Mouse (Mus musculus) granulocyte monocyte progenitor cell, adult 5-6 weeks (primary cell): Measurements from ENCODE around the gene Fam117a. TPM values are rescaled to one million over a fixed set of nuclear protein-coding genes. Genes with fewer than 3 reads are reported as not detected.
"Not testable (repeated sequence)": the region's sequence is repeated elsewhere in the genome, so short reads cannot be mapped to it uniquely, and the experiment has no call there.

ENCODE experiments used
- ATAC-seq: replicated peaks from 2 replicates; pipeline ENCODE4 v1.8.0; 2016; ENCODE audit warnings: mild to moderate bottlenecking, moderate TSS enrichment, inconsistent platforms; ENCODE audit not compliant: poor library complexity, severe bottlenecking
- total RNA-seq, 2 experiments: library from RNA; stranded (forward) in 1 of 2; stranded (reverse) in 1 of 2; fragments of 200-712, 200-1000 nt in 1 of 2; fragments of >200 nt in 1 of 2; fragmentation: Nextera tagmentation in 1 of 2; gene quantifications; 2 replicates each; pipeline ENCODE4 v1.2.3; 2014 to 2017

Gene Fam117a
- total RNA-seq, 2 experiments from 2014 or later: 90.2 to 127 TPM

DNA sequence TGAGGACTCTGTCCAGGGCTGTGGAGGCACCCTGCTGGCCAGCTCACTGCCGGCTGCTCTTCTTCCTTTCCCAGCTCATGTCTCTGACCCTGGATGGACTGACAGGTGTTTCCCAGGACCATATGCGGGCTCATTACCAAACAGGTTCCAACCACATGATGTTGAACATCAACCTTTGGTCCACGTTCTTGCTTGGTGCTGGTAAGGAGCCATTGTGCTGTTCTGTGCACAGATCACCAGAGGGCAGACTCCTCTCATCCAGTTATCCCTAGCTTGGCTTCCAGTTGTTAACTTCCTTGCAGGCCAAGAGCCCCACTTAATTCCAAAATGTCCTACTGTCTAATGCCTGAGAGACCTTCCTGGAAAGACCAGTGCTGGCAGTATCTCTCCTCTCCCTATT is 52.2 kb downstream of the Fam117a start:
- no peak for ATAC-seq

DNA sequence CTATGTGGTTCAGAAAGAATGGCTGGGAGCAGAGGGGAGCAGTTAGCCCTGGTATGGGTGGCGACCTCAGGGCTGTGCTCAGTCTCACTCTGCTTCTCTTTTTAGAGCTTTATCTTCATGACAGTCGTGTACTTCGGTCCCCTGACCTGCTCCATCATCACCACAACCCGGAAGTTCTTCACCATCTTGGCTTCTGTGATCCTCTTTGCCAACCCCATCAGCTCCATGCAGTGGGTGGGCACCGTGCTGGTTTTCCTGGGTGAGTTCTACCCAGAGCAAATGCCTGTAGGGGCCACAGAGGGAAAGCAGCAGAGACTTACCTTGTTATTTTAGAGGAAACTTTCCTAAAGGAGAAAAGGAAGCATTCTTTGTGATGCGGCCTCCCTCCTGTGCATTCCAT is 53.6 kb downstream of the Fam117a start:
- ATAC-seq: no peak

DNA sequence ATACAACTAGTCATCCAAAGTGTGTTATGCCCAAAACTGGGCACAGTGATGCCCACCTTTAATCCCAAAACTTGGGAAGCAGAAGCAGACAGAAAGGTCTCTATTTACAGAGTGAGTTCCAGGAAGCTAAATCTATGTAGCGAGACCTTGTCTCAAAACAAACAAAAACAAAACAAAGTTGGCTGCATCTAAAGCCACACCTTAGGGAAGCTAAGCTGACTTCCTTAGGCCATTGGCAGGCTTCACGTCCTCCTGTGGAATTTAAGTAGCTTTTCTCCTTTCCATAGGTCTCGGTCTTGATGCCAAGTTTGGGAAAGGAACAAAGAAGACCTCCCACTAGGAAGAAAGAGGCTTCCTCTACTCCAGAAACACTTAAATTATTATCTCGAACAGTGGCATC is 54.4 kb downstream of the Fam117a start:
- no peak for ATAC-seq

DNA sequence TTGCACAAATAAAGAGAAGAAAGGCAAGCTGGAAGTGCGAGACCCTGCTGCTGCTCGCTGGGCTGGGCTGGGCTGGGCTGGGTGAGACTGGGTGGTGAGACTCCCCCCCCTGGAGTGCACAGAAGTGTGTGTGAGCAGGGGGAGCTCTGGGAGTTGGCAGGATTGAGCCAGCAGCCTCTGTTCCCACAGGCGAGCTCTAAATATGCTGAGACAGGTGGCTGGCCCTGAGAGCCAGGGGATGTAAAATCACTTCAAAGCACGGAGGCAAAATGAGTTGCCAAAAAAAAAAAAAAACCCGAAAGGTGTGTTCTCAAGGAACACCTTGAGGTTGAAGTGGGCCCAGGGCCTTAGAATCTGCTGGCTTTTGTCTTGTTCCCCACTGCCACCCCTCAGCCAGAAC is 54.9 kb downstream of the Fam117a start:
- ATAC-seq: no peak

DNA sequence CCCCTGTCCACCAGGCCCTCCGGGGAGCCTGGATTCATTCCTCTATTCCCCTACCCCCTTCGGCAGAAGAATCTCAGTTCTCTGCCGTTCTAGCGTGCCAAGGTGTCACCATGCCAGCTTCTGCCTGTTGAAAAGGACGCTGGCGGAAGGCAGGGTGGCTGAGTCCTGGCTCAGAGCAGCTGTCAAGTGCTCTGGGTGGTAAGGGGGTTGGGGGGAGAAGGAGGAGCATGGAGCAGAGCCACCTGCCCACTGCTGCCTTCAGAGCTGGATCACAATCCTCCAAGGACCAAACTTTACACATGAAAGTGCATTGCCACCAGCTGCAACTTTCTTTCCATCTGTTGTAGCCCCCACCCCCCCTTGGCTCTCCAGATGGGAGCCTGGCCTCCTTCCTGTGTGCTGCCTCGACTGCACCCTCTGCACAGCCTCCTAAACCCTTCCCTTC is 55.4 kb downstream of the Fam117a start:
- no peak for ATAC-seq

DNA sequence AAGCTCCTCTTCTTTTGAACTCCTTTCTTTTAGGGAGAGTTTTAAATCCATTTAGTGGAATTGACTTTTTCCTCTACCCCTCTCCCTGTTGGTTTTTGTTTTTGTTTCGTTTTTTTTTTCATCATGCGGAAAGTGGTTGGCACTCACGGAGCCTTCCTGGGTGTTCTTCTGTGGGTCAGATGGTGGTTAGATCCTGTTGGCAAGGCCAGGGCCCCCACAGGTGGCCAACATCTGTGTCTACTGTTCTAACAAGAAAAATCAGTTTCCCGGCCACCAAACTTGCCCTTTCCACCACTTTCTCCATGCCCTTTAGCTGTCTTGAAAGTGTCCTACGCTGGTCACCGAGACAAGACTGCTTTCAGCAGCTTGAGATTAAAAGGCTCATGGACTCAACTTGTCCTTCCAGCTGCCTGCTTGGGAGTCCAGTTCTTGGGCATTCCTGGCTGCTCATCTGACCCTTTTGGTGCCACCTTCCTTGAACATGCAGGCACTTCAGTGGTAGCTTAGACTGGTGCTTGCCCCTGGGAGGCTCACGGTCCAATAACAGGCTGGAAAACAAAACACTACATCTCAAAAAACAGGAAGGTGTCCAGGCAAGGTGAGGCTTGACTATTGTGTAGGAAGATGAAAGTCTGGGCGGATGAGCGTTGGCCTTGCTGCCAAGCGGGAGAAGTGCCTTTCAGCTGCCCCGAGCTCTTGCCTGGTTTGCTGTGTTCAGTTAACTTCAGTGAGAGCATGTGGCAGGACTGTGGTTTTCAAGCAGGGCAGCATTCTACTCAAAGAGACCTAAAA is 56.1 kb downstream of the Fam117a start:
- ATAC-seq: no peak

DNA sequence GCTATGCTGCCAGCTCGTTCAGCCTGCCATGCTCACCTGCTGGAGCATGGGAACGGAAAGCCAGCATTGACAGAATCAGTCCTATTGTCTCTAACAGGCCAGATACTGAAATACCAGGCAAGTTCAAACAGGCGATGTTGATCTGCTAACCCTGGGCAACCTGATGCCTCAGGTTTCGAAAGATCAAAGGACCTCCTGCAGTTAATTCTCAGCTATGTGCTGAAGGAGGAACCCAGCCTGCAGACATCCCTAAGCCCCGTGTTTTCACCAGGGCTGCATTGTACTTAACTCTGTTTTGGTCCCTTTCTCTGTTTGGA is 56.6 kb downstream of the Fam117a start:
- no peak for ATAC-seq

DNA sequence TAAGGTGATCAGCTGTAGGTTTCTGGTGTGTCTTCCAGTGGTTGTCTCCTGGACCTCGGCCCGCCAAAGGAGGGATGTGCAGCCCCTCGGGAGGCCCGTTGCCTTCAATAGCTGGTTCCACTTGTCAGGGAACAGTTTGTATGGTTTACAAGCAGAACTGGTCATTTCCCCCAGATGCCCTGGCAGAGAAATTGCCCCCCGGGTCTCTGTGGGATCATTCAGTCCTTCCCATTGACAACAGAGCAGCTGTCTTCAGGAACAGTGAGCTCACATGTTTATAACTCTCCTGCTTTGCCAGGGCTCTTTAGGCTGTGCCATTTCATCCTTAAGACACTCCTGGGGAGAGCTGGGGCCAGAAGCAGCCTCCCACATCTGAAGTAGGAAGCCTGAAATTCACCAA is 57.3 kb downstream of the Fam117a start:
- ATAC-seq: no peak

DNA sequence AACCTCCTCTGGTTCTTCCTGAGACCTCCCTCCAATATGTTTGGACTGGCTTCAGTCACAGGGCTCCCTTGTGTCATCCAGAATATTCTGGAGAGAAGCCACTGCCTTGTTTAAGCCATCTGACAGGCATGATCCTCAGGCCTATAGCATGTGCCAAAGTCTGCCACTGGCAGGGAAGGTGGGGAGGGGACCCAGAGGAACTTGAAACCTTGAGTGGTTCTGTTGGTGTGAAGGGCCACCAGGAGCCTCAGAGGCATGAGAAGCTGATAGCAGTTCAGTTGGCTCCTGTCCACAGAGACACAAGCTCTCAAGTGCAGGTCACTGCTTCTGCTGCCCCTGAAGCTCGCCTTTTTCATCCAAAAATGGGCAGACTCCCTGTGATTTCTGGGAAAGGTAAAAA is 59.7 kb downstream of the Fam117a start:
- no peak for ATAC-seq

DNA sequence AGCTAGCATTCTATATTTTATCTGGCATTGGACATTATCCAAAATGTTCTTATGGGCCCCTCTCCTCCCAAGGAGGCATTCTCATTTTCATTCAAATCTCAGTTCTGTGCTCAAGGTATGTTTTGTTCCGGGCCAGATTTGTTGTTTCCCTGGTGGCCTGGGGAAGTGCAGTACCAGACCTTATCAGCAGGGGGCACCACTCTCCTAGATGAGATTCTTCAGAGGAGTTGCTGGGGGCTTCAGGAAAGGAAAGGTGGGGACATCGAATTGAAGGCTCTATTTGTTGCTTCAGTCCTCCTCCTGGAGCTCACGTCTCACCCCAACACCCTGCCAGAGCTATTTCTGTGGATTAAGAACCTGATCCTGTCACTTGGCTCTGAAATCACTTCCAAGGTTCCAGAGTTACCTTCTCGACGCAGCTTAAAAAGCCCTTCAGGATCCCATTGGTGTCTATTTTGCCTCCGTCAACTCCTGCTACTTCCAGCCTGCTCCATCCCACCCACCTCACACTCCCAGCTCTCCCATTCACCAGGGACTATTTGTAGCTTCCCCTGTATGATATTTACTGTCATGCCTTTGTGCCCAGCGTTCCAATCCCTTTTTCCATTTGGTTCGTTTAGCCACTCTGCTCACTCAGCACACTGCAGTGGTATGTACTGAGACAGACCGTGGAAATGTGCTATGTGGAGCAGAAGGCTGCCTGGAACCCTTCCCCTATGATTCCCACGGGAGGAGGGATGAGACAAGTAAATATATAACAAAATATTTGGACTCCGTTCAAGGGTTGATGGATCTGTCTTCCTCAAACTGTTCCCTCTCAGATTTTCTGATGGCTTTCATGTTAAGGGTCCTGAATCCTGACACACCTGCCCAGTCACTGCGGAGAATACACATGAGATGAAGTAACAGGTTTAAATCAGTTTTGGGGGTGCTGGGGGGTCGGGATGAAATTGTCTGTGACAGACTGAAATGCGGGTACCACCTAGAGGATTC is 61.3 kb downstream of the Fam117a start:
- peak; percentile 73 for ATAC-seq

DNA sequence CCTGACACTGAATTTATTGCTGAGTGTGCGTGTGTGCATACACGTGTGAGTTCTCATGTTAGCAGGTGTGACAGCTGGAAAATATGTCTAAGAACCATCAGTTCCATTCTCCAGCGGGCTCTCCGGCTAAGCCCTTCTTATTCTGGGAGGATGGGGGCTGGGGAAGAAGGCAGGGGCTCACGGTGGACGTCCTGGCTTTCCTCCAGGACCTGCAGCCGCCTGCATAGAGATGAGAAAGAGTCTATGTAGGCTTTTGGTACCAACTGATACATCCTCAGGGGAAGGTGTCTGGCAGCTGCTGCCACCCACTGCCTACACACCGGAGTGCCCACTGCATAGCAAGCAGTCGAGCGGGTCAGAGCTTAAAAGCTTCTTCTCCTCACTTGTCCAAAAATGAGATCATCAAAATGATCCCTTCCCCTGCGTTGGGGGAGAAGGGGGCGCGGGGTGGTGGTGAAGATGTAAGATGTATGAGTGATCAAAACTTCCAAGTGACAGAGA is 62.8 kb downstream of the Fam117a start:
- ATAC-seq: no peak

DNA sequence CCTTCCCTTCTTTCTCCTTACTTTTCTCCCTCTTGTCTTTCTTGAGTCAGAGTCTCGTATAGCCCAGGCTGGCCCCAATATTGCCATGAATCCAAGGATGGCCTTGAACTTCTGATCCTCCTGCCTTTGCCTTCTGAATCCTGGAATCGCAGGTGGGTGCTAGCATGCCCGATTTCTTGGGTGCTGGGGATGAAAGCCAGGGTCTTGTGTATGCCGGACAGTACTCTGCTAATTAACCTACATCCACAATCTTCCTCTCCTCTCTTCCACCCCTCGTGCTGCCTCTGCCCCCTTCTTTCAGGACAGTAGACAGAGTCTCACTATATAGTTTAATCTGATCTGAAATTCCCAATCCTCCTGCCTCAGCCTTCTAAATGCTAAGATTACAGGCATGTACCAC is 64.8 kb downstream of the Fam117a start:
- ATAC-seq: no peak

DNA sequence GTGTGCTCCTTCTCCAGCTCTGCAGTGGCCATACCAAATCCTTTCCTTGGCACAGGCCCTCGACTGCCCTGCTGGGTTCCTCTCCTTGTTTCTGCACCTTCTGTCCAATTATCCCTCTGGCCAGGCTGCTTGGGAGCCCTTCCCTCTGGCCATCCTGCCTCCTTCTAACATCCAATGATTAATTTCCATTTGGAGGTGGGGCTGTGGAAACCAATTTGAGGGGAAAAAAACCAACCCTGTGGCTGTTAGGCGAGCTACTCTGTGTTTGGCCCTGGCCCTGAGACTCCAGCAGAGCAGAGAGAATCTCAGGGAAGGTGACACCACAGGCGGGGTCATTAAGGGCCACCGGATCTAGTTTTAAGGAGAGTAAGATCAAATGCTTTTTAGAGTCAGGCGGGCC is 65.4 kb downstream of the Fam117a start:
- ATAC-seq: no peak

DNA sequence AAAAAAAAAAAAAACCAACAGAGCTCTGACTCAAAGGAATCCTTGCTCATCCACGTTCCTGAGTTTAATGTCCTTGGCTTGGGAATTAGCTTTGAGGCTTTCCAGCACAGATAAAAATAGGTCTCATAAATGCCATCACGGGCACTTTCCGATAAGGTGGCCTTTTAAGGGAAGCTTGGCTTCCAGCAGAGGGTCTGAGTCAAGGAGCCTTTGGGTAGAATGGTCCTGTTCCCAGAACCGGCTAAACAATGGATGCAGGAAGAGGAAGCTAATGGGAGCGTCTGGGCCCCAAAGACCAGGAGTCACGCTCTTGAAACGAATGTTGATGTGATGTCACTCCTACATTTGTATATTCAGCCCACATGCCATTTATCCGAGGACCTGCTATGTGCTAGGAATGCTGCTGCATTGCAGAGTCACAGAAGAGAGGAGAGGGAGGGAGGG is 65.9 kb downstream of the Fam117a start:
- no peak for ATAC-seq

DNA sequence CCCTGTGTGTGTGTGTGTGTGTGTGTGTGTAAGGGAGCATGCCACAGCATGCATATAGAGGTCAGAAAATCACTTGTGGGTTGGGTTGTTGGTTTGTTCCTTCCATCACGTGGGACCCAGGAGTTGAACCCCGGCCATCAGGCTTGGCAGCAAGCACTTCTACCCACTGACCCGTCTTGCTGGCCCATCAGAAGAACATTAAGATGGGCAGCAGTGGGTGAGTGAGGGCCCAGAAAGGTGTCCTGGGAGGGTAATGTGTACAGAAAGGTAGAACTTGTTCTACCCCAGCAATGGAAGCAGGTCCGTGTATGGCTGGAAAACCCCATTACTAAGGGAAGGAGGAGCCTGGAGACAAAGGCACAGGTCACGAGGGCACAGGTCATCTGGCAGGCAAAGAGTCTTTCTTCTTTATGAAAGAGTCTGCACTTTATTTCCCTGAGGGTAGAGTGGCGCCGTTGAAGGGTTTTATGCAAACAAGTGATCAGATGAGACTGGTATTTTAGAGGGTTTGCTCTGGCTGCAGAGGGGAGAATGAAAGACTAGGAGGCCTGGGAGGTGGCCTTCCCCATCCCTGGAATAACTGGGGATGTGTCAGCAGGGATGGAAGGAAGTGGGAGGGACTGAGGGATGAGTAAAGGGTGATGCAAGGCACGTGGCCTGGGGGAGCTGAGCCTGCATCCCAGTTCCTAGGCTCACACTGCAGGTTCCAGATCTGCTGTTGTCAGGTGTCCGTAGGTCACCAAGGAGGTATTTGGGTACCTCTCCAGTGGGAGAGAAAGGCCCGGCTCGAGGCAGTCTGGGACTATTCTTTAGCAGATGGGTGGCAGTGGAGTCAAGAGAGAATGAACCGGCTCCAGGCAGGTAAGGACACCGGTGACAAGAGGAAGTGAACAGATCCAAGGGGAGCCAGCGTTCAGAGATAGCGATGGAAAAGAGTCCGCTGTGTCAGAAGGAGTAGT is 66.8 kb downstream of the Fam117a start:
- no peak for ATAC-seq

DNA sequence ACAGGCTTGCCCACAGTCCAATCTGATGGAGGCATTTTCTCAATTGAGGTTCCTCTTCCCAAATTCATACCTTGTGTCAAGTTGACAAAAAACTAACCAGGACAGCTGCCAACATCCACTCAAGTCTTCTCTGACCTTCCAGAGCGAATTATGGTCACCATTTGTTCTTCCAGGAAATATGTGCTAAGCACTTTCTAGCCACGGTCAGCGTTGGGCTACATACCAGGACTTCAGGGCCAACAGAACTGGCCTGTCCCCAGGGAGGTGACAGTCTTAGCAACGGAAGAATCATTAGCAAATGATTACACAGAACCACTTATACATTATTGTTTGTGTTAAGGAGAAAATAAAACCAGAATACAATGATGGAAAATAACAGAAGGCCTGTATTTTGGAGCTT is 69.0 kb downstream of the Fam117a start:
- no peak for ATAC-seq

DNA sequence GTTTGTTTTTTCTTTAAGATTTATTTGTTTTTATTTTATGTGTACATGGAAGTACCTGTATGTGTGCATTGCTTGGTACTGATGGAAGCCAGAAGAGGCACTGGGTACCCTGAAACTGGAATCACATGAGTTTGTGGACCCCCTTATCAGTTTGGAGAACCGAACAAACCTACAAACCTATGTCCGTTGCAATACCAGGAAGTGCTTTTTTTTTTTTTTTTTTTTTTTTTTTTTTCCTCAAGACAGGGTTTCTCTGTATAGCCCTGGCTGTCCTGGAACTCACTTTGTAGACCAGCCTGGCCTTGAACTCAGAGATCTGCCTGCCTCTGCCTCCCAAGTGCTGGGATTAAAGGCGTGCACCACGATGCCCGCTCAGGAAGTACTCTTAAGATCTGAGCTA is 69.6 kb downstream of the Fam117a start:
- ATAC-seq: not testable (repeated sequence)

DNA sequence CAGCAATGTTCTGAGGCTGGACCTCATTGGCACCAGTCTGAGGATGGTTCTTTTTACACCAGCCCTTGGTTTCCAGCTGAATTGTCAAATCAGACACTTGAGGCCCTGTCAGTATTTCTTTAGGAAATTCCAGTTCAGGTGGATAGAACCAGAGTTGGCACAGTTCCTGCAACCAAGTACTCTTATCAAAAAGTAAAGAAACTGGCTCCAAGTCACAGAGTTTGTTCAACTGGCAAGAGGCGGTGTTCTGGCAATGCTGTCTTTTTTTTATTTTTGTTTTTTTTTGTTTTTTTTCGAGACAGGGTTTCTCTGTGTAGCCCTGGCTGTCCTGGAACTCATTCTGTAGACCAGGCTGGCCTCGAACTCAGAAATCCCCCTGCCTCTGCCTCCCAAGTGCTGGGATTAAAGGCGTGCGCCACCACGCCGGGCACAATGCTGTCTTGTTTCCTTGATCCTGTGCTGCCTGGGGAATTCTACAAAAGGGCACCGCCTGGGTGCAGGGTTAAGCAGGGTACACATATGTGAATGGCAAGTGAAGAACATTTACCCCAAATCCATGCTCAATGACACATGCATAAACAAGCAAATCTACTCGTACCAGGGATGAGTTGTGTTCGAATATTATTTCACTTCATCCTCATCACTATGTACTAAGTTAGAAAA is 72.8 kb downstream of the Fam117a start:
- ATAC-seq: no peak

DNA sequence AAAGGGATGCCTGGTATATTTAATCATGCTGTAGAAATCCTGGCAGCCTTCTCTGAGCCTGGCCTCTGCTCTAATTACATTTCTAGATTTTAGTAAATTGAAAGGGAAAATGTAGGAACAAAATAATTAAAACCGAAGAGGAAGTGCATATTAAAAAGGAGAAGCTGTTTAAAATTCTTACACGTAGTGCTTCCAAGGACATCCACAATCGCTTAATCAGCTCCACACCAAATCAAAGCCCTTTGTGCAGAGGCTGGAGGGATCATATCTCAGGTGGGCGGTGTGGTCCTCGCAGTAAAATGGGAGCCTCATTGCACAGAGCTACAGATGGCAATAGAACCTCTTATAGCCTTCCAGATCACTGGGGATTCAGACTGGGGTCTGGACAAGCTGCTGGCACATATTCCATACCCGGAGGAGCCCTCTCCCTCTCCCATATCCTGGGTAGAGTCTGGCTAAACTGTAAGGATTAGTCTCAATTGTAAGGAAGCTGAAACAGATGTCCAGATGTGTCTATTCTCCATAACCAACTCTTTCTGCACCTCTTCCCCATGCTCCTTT is 74.7 kb downstream of the Fam117a start:
- no peak for ATAC-seq
